Mouse (Mus musculus): ENCODE measurements around the gene Chst11.

- peak; percentile 79 for TF ChIP-seq CTCF (IDR thresholded peaks at IDR 0.05; ENCODE audit: borderline replicate concordance, extremely low read depth, insufficient read depth, insufficient read length)
- no peak for TF ChIP-seq POLR2A (IDR thresholded peaks at IDR 0.05; ENCODE audit: borderline replicate concordance, extremely low read depth, insufficient read depth, insufficient read length, poor library complexity, severe bottlenecking)
Measured at GRCm38 (mm10) chr10:83182573-83182960, 197.3 kb downstream of the Chst11 start.
